Mouse (Mus musculus): ENCODE data around the gene C1qb.

Gene C1qb

GRCm38 (mm10) chr4:136893691-136894543, 7.9 kb upstream of the C1qb start:
- DNase-seq, result no peak

GRCm38 (mm10) chr4:136892811-136893210, 6.8 kb upstream of the C1qb start, which contains the start of gene C1qc:
C1qc (minus strand) TSS chr4:136893065.
- no peak for DNase-seq

DNA sequence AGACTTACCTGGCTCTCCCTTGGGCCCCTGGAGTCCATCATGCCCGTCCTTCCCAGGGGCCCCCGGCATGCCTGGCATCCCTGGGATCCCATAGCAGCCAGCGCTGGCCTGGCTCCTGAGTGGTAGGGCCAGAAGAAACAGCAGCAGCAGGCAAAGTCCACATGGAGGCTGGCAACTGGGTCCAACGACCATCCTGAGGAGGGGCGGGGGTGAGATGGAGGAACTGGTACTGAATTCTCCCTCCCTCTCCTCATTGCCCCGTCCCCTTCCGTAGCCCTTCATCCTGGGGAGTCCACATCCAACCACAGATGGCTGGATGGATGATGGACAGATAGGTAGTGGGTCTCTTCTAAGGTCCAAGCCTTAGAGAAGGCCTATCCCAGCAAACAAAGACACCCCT, 6.4 kb upstream of the C1qb start:
- DNase-seq, result no peak

GRCm38 (mm10) chr4:136891115-136891514, 5.1 kb upstream of the C1qb start:
- DNase-seq, result no peak

GRCm38 (mm10) chr4:136889981-136890380, 4.0 kb upstream of the C1qb start:
- DNase-seq, result no peak

GRCm38 (mm10) chr4:136887714-136888113, 1.7 kb upstream of the C1qb start:
- no peak for DNase-seq

GRCm38 (mm10) chr4:136878601-136879000, 7.4 kb downstream of the C1qb start:
- no peak for DNase-seq

DNA sequence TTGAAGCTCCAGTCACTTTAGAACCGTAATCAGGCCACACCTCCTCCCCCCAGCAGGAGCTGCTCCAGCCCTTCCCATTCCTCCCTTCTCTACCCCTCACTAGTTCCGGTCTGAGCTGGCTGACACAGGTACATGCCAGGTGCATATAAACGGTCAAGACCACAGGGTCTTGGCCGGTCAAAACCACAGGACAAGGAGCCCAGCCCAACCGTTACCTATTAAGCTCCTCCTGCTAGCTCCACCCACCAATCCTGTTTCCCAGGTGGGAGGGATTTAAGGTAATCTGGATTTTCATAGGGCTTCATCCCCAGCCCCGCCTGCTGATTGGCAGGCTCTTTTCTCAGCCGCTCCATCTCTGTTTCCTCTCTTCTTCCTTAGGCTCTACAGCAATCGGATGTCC, 7.8 kb downstream of the C1qb start:
- no peak for DNase-seq

GRCm38 (mm10) chr4:136876971-136877370, 9.0 kb downstream of the C1qb start:
- peak; percentile 20 to 30 for DNase-seq

- DNase-seq, result no peak
These were observed 11.0 kb downstream of the C1qb start for GRCm38 (mm10) chr4:136875012-136875411.

DNA sequence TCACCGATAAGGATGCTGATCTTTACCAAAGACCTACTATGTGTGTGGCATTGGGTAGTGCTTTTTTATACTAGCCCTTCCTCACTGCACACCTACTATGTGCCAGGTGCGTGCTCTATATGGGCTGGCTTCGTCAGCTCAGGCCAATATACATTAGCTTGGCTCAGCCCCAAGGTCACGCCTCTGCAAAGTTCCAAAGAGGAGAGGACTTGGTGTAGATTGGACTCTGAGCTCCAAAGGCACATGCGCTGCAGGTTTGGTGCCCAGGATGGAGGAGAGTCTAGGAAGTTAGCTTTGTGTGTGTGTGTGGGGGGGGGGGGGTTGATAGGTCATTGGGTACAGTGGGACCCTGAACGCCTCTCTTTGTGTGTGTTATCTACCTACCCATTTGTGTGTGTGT, 17.6 kb downstream of the C1qb start:
- DNase-seq, result no peak

- no peak for DNase-seq
These were observed 18.2 kb downstream of the C1qb start for GRCm38 (mm10) chr4:136867690-136868345.

GRCm38 (mm10) chr4:136865531-136865930, 20.5 kb downstream of the C1qb start:
- no peak for DNase-seq

- DNase-seq, result no peak
These were observed 21.1 kb downstream of the C1qb start for GRCm38 (mm10) chr4:136864751-136865470.

- DNase-seq, result no peak
These were observed 22.5 kb downstream of the C1qb start for GRCm38 (mm10) chr4:136863517-136863916.

DNA sequence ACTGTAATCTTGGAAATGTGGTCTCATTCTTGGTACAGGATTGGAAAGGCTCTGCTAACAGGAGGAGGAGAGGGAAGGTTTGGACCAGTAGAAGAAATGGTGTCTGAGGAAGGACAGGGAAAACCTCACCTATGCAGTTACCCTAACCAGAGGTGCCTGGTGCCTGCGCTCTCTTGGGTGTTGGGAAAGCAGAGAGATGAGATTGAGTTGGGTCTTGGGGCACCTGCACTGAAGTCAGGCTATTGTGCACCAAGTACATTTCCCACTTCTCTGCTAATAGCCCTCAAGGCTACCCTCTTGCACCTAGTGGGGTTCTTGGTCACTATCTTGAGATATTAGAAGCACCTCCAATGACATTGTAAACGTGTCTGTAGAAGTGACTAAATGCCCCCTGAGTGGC, 23.6 kb downstream of the C1qb start:
- DNase-seq, result no peak

DNA sequence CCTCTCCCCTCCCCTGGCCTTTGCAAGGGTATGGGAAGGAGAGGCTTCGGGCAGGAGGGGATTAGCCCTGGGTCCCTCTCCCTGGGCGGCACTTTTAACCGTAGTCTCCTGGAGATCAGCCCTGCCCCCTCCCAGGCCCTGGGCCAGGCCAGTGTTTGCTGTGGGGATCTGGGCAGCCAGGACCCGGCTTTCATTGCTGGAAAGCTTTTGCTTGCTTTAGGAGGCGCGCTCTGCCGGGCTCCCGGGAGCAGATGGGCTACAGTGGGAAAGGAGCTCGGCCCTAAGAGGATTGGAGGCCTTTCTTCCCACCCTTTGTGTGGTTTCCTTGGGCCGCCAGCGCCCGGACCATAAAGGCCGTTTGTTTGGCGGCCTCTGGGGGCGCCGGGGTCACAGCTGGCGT, 24.2 kb downstream of the C1qb start:
- DNase-seq, result no peak

DNA sequence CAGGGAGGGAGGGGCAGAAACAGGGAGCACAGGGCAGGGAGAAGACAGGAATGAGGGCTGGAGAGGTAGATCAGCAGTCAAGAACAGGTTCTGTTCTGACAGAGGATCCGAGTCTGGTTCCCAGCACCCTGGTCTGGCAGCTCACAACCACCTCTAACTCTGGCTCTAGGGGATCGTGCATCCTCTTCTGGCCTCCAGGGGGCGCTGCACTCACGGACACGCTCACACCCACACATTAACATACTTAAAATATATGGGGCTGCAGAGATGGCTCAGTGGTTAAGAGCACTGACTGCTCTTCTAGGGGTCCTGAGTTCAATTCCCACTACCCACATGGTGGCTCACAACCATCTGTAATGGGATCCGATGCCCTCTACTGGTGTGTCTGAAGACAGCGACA, 26.0 kb downstream of the C1qb start:
- DNase-seq, result no peak

DNA sequence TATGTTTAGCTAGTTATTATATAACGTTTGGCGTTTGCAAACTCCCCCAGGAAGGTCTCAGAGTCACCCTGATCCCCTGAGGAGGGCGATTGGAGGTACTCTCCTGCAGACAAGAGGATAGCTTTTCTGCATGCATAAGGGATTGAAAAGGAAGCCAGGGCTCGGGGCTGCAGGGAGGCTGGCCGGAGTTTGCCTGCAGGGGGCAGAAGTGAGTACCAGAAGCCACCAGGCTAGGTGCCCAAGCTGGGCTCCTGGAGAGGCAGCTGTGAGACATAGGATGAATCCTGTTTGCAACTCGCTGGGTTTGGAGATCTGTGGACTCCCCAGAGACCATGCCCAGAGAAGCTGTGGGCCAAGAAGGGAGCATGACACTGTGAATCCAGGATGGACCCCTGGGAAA, 30.9 kb downstream of the C1qb start:
- no peak for DNase-seq

DNA sequence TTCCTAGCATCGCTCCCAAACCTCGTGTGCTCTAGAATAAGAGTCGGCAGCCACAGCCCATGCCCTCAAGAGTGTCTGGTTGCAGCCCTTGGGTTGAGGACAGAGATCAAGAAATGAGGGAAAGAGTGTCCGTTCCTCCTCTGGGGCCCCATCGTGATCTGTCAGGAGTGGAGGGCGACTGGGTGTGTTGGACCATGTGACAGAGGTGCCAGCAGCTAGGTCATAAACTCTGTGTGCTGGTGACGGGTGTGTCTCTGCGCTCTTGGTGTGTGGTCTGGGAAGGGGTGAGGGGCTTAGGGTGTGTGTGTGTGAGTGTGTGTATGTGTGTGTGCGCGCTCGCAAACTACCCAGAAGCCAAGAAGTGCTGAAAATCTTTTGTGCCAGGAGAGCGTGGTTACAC, 33.0 kb downstream of the C1qb start:
- DNase-seq, result no peak

DNA sequence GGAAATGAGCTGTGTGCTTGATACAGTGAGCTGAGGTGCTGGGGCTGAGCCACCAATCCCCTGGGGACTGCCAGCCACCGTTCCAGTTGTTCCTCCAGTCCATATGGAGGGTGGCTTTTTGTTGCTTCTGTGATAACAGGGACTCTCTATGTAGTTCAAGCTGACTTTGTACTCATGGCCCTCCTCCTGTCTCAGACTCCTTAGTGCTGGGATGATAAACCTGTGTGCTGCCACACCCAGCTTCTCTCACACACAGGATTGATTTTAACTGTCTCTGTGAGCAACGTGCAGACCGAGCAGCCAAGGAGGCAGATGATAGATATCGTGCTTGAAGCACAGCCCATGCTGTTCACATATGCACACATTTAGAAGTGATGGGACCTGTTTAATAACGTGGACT, 33.9 kb downstream of the C1qb start:
- DNase-seq, result no peak

GRCm38 (mm10) chr4:136848565-136848964, 37.4 kb downstream of the C1qb start:
- DNase-seq, result no peak

DNA sequence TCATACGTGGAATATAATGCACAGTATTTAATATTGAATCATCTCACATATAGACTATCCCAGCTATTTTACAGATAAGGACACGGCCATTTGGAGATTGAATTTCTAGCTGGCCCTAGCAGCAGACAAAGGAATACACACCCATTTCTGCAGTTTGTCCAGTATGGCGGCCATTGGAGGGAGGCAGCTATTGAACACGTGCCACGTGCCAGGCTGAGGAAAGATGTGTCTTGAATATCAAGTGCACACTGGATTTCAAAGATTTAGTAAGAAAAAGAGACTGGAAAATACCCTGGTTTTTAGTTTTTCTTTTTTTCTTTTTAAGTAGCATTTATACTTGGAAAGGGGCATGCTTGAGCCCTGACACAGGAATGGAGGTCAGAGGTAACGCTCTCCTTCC, 38.8 kb downstream of the C1qb start:
- DNase-seq, result no peak

DNA sequence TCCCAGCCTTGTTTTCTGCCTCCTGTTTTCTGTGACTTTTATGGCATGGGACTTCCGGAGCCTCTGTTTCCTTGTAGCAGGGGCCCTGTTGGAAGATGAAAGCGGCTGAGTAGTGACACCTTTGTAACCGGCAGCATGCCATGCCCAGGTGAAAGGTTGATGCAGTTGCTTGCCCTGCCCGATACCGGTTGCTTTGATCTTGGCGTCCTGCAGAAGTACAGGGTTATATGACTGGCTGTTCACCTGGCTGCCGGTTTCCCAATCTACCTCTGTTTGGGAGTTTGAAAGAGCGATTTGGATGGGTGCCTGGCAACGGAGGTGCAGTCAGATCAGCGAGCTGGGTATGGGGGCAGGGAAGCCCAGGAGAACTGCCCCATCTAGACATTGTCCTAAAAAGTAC, 43.2 kb downstream of the C1qb start:
- DNase-seq, result no peak
